Mouse (Mus musculus) cerebellum, postnatal 36 days (tissue): ENCODE results near the gene Ssna1.
A peak's percentile ranks its signal among the peaks of the same experiment; 100 is the strongest.

ENCODE experiments used
- DNase-seq, 2 experiments: peaks; one replicate each; pipeline ENCODE4 v3.0.0; 2021 to 2022; ENCODE audit warnings: mixed read lengths in 2 of 2

Ssna1 gene

GRCm38 (mm10) chr2:25228995-25229530 is 43.2 kb downstream of the Ssna1 start:
- no peak for DNase-seq

- DNase-seq = peak; percentile 81 to 86
Measured at GRCm38 (mm10) chr2:25228431-25228889, 43.8 kb downstream of the Ssna1 start.

GRCm38 (mm10) chr2:25227406-25227805 is 44.8 kb downstream of the Ssna1 start:
- no peak for DNase-seq

GRCm38 (mm10) chr2:25226864-25227263 is 45.4 kb downstream of the Ssna1 start:
- DNase-seq = peak in 1 of 2 experiments; percentile 30

GRCm38 (mm10) chr2:25225811-25226379 is 46.3 kb downstream of the Ssna1 start:
- no peak for DNase-seq

GRCm38 (mm10) chr2:25224766-25225752 is 47.2 kb downstream of the Ssna1 start:
- peak; percentile 97 for DNase-seq

- DNase-seq = no peak
Measured at GRCm38 (mm10) chr2:25224492-25224765, 47.8 kb downstream of the Ssna1 start, which contains the start of gene Tubb4b. Gene Tubb4b (minus strand): TSS chr2:25224702.

GRCm38 (mm10) chr2:25223681-25224491 is 48.4 kb downstream of the Ssna1 start:
- DNase-seq = peak in 1 of 2 experiments; percentile 72

- DNase-seq = no peak
Measured at GRCm38 (mm10) chr2:25221331-25221772, 50.9 kb downstream of the Ssna1 start.
